Mouse (Mus musculus): ENCODE measurements around the gene Rad9a.

- no peak for TF ChIP-seq CTCF (IDR thresholded peaks at IDR 0.05)
- no peak for TF ChIP-seq EP300 (IDR thresholded peaks at IDR 0.05; ENCODE audit: insufficient read depth, low read depth, low read length)
Measured at GRCm38 (mm10) chr19:4219943-4220342, 18.5 kb upstream of the Rad9a start.

All from heart, adult 2 months (tissue).